Mouse (Mus musculus): ENCODE results near the gene Fam90a1a.

GRCm38 (mm10) chr8:21932610-21933009, 25.9 kb upstream of the Fam90a1a start, which contains the start of gene Defb15:
- no peak for TF ChIP-seq POLR2A (IDR thresholded peaks at IDR 0.05; ENCODE audit: low read depth, low read length)
- no peak for TF ChIP-seq CTCF (IDR thresholded peaks at IDR 0.05; ENCODE audit: extremely low read depth, insufficient read depth, insufficient read length, insufficient replicate concordance)
